Mouse (Mus musculus) myocyte (in vitro differentiated cells): Measurements from ENCODE around the gene Alpk1. TPM values are rescaled to one million over a fixed set of nuclear protein-coding genes. Genes with fewer than 3 reads are reported as not detected.

Source experiments
- H3K27me3 ChIP-seq: one replicate; pipeline ENCODE4 v1.6.1; 2011; ENCODE audit not compliant: control insufficient read depth, insufficient read depth, insufficient read length
- H3K36me3 ChIP-seq: one replicate; pipeline ENCODE4 v1.6.1; 2011; ENCODE audit not compliant: control insufficient read depth, insufficient read depth
- H3K4me2 ChIP-seq: one replicate; pipeline ENCODE4 v1.6.1; 2011; ENCODE audit warnings: low read depth, control low read depth
- H3K4me3 ChIP-seq: one replicate; pipeline ENCODE4 v1.5.1; 2011; ENCODE audit warnings: mild to moderate bottlenecking, control low read depth, moderate library complexity
- H3K79me2 ChIP-seq: one replicate; pipeline ENCODE4 v1.6.1; 2011; ENCODE audit not compliant: control insufficient read depth, insufficient read depth
- H3ac ChIP-seq: one replicate; pipeline ENCODE4 v1.6.1; 2011; ENCODE audit not compliant: control insufficient read depth, insufficient read length
- CEBPB ChIP-seq: IDR thresholded peaks from 2 replicates; pipeline ENCODE4 v1.6.1; 2011; ENCODE audit warnings: mild to moderate bottlenecking, moderate library complexity; ENCODE audit not compliant: poor library complexity, insufficient read depth, severe bottlenecking
- E2F4 ChIP-seq: IDR thresholded peaks from one replicate; pipeline ENCODE4 v1.6.1; 2011; ENCODE audit warnings: mild to moderate bottlenecking, control low read depth, moderate library complexity; ENCODE audit not compliant: insufficient read depth
- MAX ChIP-seq: IDR thresholded peaks from one replicate; pipeline ENCODE4 v1.6.1; 2011; ENCODE audit warnings: low read depth, mild to moderate bottlenecking, control low read depth
- MYOD1 ChIP-seq, 3 experiments: IDR thresholded peaks; one replicate each; pipeline ENCODE4 v1.6.1; 2011; ENCODE audit warnings: control low read depth in 2 of 3, low read depth in 2 of 3, mild to moderate bottlenecking in 2 of 3, moderate library complexity in 1 of 3; ENCODE audit not compliant: insufficient read length in 2 of 3, control insufficient read depth in 1 of 3
- MYOG ChIP-seq, 3 experiments: IDR thresholded peaks; one replicate each; pipeline ENCODE4 v1.6.1; 2011; ENCODE audit warnings: control low read depth in 2 of 3, low read depth in 2 of 3, mild to moderate bottlenecking in 2 of 3; ENCODE audit not compliant: insufficient read length in 2 of 3, control insufficient read depth in 1 of 3, insufficient read depth in 1 of 3
- POLR2A ChIP-seq: IDR thresholded peaks from one replicate; pipeline ENCODE4 v1.6.1; 2011; ENCODE audit warnings: low read depth, mild to moderate bottlenecking, control low read depth, moderate library complexity; ENCODE audit not compliant: insufficient read length
- POLR2AphosphoS2 ChIP-seq: IDR thresholded peaks from one replicate; pipeline ENCODE4 v1.6.1; 2011; ENCODE audit warnings: low read depth, control low read depth; ENCODE audit not compliant: insufficient read length
- REST ChIP-seq: IDR thresholded peaks from one replicate; pipeline ENCODE4 v1.6.1; 2011; ENCODE audit warnings: mild to moderate bottlenecking, control low read depth, moderate library complexity; ENCODE audit not compliant: insufficient read depth, insufficient read length
- SRF ChIP-seq: IDR thresholded peaks from one replicate; pipeline ENCODE4 v1.6.1; 2011; ENCODE audit warnings: low read depth; ENCODE audit not compliant: control insufficient read depth, insufficient read length
- TCF12 ChIP-seq: IDR thresholded peaks from one replicate; pipeline ENCODE4 v1.6.1; 2011; ENCODE audit warnings: mild to moderate bottlenecking, control low read depth; ENCODE audit not compliant: poor library complexity, insufficient read depth, severe bottlenecking
- TCF3 ChIP-seq: IDR thresholded peaks from one replicate; pipeline ENCODE4 v1.6.1; 2011; ENCODE audit warnings: low read depth, control low read depth; ENCODE audit not compliant: insufficient read length
- USF1 ChIP-seq: IDR thresholded peaks from one replicate; pipeline ENCODE4 v1.6.1; 2011; ENCODE audit warnings: low read depth, mild to moderate bottlenecking, control low read depth, moderate library complexity
- polyA plus RNA-seq: library from polyadenylated mRNA; unstranded; fragments of >200 nt; fragmentation: generic; extraction: Trizol; gene quantifications from one replicate; pipeline ENCODE4 v1.2.1, GENCODE M21; 2012; ENCODE audit warnings: missing spikeins

The Alpk1 gene
- polyA plus RNA-seq, 1 experiment, result 1.8 TPM

- H3K27me3 ChIP-seq, result no peaks in the 10 kb centered on the region
- no peak overlapping the region for H3ac ChIP-seq
- TF ChIP-seq MAX (no peak), SRF (no peak), USF1 (no peak), REST (no peak), POLR2AphosphoS2 (no peak), E2F4 (no peak), MYOG (IDR thresholded peaks at IDR 0.05; ENCODE audit: control insufficient read depth in 1 of 3, insufficient read depth in 1 of 3, insufficient read length in 2 of 3, low read depth in 2 of 3) (no peak), TCF3 (no peak), CEBPB (no peak), TCF12 (no peak), POLR2A (no peak), MYOD1 (IDR thresholded peaks at IDR 0.05; ENCODE audit: control insufficient read depth in 1 of 3, insufficient read length in 2 of 3, low read depth in 2 of 3) (no peak)
- H3K4me2 ChIP-seq, result no peak overlapping the region
- no peak overlapping the region for H3K4me3 ChIP-seq
- no peaks in the 10 kb centered on the region for H3K36me3 ChIP-seq
- no peaks in the 10 kb centered on the region for H3K79me2 ChIP-seq
Observed at GRCm38 (mm10) chr3:127701196-127701825, 79.0 kb downstream of the Alpk1 start.

- TF ChIP-seq MYOD1 (IDR thresholded peaks at IDR 0.05; ENCODE audit: control insufficient read depth in 1 of 3, insufficient read length in 2 of 3, low read depth in 2 of 3), result no peak
- TF ChIP-seq TCF12, result no peak
- TF ChIP-seq POLR2A, result no peak
- no peak for TF ChIP-seq CEBPB
- H3K4me2 ChIP-seq, result no peak overlapping the region
Observed at GRCm38 (mm10) chr3:127698636-127699035, 81.7 kb downstream of the Alpk1 start.

GRCm38 (mm10) chr3:127696541-127696940 is 83.8 kb downstream of the Alpk1 start:
- TF ChIP-seq TCF3 (no peak), POLR2AphosphoS2 (no peak), TCF12 (no peak), SRF (no peak), POLR2A (no peak), MYOG (IDR thresholded peaks at IDR 0.05; ENCODE audit: control insufficient read depth in 1 of 3, insufficient read depth in 1 of 3, insufficient read length in 2 of 3, low read depth in 2 of 3) (no peak), REST (no peak), MYOD1 (IDR thresholded peaks at IDR 0.05; ENCODE audit: control insufficient read depth in 1 of 3, insufficient read length in 2 of 3, low read depth in 2 of 3) (no peak), USF1 (no peak), MAX (no peak), E2F4 (no peak)
- H3ac ChIP-seq, result no peak overlapping the region
- no peaks in the 10 kb centered on the region for H3K27me3 ChIP-seq
- no peak overlapping the region for H3K4me3 ChIP-seq
- H3K79me2 ChIP-seq, result no peaks in the 10 kb centered on the region
- no peak overlapping the region for H3K4me2 ChIP-seq
- no peaks in the 10 kb centered on the region for H3K36me3 ChIP-seq

More at GRCm38 (mm10) chr3:127698636-127699035, 81.7 kb downstream of the Alpk1 start:
- Histone ChIP-seq H3K27me3 (no peaks in the 10 kb centered on the region), H3K36me3 (no peaks in the 10 kb centered on the region), H3ac (no peak overlapping the region), H3K79me2 (no peaks in the 10 kb centered on the region), H3K4me3 (no peak overlapping the region)

GRCm38 (mm10) chr3:127694802-127695771 is 85.2 kb downstream of the Alpk1 start:
- no peaks in the 10 kb centered on the region for H3K36me3 ChIP-seq
- H3K4me2 ChIP-seq, result no peak overlapping the region
- no peaks in the 10 kb centered on the region for H3K79me2 ChIP-seq
- no peak overlapping the region for H3K4me3 ChIP-seq
- H3ac ChIP-seq, result no peak overlapping the region
- TF ChIP-seq MAX (no peak), REST (no peak), TCF3 (no peak), USF1 (no peak), CEBPB (no peak), MYOD1 (IDR thresholded peaks at IDR 0.05; ENCODE audit: control insufficient read depth in 1 of 3, insufficient read length in 2 of 3, low read depth in 2 of 3) (no peak), MYOG (IDR thresholded peaks at IDR 0.05; ENCODE audit: control insufficient read depth in 1 of 3, insufficient read depth in 1 of 3, insufficient read length in 2 of 3, low read depth in 2 of 3) (no peak), SRF (no peak), POLR2AphosphoS2 (no peak), TCF12 (no peak), E2F4 (no peak), POLR2A (no peak)
- H3K27me3 ChIP-seq, result no peaks in the 10 kb centered on the region
